Mouse (Mus musculus) adrenal gland, adult 2 months (tissue): ENCODE measurements at regions not wholly inside any gene's neighbourhood (a gene's known extent, or its start where the extent isn't known, plus 50 kb on each side); places are given as distances from the start of the nearest gene placed in this dataset.

Experiments used
- DNase-seq: peaks from one replicate; pipeline ENCODE4 v3.0.0; 2021

DNA sequence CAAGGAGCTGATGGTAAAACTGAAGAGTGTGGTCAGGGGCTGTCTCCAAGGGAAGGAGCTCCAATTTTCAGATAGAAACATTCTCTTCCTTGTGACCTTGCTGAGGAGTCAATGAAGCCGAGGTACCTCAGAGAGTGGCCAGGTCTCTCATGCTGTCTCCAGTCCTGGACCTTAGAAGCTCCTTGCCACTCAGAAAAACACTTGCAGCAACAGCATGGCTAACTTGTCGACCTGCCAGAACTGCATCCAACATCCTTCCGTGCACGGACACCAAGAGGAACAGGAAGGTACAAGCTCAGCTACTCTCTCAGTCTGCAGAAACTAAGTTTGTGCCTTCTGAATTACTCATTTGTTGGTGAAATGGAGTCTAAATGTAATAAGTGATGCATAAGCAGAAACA is 214.9 kb upstream of the Ncam1 start:
- DNase-seq, result no peak

DNA sequence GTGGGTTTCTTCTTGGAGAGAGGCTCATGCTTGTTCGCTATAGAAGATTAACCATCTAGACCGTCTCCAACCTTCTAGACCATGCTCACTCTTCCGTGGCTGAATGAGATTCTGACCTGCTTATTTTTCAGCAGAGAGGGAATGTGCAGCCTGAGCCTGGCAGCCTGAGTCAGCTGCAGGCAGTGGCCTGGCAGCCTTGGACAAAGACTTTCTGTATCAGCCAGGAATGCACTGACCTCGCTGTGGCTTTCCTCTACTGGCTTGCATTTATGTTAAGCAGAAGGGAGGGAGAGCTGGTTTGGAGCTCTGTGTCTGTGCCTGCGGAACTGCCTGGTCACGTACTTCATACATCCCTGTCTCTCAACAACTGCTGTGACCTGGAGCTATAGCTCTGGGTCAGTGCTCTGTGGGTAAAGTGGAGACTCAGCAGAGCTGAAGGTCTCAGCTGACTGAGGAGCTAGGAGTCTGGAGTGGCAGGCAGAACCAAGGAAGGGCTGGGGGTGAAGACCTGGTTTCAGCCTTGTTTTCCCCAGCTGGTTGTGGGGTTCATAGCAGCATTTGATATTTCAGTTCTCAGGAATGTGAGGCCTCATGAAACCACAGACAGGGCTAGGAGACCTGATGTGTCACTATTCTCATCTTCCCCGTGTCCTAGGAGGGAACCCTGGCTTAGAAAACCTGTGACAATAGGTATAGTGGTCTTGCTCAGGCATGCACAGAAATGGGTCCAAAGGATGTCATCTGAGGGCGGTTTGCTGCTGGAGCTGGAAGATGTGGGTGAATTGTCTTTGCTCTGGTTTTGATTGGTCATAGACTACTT is 207.2 kb upstream of the Ncam1 start:
- peak; percentile 74 for DNase-seq

DNA sequence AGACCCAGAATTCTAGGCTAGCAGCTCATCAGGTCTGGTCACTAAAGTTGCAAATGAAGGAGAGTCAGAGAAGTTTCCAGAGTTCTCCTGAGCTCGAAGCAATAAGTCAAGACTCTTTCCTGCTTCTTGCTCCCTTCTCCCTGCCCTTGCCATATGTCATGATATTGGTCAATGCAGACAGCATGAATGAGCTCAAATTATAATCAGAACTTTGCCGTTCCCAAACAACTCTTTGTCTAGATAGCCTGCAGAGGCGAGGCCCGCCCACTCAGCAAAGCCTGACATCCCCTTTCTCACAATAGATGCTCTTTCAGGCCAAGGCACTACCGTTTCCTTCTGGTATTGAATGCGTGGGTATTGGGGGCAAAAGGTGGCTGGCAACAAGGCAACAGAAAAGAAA is 204.0 kb upstream of the Ncam1 start:
- no peak for DNase-seq

DNA sequence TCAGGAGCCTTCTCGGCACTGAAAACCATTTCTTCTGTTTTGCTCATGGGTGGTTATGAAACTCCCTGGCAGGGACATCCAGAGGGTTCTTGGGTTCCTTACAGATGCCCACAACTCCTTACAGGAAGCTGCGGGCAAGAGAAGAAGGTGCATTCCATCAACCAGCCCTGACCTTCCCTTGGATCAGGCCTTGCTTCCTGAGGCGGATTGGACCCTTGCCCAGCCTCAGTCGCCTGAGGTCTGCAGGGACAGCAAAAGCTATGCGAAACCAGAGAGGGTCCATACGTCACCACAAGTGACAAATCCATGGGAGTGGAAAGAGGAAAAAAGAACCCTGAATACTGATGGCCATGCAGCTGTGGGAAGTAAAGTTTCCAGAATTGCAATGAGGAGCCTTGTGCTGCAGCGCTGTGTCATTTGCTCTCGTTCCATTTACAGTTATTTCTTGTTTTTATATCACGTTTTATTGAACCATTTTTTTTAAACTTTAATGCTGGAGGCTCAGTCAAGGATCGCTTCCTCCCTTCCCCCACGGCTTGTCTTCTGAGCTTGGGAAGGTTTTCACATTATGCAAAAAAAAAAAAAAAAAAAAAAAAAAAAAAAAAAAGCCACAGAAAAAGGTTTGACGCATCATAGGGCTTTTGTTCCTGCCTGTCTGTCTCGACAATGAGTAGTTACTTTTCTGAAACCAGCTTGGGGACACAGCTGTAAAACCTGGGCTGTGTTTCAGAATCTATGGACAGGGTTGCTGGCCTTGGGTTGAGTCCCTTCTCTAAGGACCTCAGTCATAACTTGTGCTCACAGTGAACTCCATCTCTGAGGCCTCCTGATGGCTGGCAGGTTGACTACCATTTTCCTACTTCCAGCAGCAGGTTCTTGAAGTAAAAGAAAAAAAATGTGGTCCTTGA is 202.0 kb upstream of the Ncam1 start:
- peak; percentile 70 for DNase-seq

DNA sequence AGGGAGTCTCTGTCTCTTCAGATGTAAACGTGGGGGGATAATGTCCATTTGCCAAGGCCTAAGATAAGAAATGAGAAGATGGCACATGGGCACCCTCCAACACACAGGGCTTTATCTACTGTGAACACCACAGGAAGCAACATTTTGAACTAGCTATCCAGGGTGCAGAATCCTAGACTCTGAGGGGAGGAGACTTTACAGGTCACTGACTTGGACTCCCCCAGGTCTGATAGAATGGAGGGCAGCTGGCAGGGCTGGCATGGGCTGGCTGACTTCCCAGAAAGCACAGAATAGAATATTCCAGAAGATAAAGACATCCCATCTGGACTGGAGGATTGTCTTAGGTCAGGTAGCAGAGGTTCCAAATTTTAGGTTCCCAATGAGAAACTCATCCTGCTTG is 201.2 kb upstream of the Ncam1 start:
- no peak for DNase-seq

DNA sequence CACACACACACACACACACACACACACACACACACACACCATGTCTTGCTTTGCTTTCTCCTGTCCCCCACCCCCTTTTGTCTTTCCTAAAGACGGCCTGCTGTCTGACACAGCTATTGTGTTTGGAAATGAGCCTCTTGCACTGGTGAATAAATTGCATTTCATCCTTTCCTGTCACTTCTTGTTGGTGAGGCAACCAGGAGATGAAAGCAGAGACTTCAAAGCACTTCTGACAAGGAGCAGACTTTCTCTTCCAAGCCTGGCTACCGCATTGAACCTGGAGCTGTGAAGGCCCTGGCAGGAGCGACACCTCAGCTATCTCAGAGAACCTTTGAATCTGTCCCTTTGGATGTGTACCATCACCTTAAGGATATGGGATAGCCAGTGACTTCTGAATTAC is 199.4 kb upstream of the Ncam1 start:
- peak; percentile 12 for DNase-seq

DNA sequence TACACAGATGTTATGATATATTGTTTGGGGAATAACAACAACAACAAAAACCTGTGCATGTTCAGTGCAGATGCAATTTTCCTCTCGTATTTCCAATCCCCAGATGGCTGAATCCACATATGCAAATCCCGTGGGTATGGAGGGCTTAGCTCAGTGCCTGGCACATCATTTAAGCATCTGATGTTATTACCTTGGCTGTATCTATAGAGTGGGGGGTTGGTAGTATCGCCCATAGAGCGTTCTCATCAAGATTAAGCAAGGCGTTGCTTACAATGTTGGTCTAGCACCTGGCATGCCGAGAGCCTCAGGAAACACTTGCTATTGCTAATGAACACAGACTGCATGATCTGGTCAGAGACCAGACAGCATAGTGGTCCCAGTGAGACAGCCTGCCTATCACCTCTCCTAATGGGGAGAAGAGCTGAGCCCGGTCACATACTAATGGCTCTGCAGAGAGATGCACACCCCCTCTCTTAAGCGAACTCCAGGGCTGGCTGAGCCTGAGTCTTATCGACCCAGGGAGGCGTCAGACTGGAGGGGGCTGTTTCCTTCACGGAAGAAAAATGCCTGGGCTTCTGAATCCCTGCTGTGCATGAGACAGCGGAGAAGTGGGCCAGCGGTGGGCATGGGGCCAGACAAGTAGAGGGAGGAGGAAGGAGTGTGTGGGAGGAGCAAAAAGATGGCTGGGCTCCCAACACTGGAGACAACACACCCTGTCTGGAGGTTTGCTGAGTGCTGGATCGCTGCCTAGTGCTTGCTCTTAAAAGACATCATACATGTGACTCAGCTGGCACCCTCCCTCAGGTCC is 190.9 kb upstream of the Ncam1 start:
- DNase-seq, result peak; percentile 92

DNA sequence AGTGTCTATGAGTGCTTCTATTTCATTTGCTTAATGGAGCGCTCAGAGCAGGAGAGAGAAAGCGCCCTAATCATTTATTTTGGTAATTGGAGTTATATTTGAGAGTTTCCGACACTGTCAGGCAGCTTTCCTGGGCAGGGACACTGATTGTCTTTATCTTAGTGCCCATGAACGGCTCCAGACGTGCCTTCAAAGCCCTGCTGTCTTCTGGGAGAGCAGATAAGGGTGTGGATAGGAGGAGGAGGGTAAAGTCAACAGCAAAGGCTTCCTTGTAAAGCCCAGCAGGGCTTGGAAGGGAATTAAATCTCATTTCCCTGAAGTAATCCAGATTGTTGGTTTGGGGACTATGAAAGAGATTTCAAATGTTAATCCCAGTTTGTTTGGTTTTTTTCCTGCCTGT is 189.3 kb upstream of the Ncam1 start:
- DNase-seq, result no peak

DNA sequence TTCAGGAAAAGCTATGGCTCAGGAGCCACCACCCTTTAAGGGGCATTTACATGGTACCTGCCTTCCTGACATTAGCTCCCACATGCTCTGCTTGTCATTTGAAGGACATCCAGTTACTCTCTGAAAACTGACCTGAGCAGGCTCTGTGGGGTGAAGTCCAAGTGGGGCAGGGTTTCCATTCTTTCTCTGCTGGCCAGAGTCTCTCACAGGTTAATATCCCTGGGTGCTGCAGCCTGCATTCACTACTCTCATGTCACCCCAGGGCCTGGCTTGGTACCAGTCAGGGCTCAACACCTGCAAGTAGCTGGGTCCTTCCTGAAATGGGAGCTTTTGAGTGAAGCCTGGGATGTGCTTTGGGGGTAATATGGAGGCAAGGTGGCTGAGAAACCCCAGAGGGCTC is 188.8 kb upstream of the Ncam1 start:
- DNase-seq, result no peak

DNA sequence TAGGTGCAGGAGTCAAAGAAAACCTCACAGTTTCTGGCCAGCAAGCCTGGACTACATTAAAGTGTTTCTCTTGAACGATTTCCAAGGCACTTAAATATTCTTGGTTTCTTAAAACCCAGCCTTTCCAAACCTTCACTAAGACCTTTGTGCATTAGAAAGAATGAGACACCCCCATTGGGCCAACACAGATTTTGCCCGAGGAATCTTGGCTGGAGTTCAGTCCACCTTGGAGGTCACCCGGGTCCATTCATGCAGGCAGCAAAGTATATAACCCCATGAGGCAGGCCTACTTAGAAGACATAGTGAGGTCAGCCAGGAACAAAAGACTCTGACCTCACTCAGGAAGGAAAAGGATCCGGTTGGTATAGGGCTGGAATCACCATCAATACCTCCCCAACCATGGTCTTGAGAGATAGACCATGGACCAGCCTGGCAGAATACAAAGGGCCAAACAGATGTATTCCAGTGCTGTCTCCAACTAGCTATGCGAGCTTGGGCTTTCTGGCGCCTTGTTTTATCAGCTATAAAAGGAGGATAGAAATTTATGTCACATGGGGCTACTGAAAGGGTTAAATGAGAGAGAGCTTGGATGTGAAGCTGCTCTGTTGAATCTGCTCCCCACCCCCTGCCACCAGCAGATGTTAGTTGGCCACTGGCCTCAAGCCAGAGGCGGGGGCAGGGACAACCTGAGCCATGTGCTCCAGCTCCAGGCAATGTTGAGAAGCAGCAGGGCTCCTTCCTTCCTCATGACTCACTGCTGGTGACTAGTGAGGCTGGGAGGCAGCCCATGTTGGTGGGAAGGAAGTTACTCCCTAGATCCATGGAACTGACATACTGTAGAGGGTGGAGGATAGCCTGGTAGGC is 181.9 kb upstream of the Ncam1 start:
- peak; percentile 66 for DNase-seq

DNA sequence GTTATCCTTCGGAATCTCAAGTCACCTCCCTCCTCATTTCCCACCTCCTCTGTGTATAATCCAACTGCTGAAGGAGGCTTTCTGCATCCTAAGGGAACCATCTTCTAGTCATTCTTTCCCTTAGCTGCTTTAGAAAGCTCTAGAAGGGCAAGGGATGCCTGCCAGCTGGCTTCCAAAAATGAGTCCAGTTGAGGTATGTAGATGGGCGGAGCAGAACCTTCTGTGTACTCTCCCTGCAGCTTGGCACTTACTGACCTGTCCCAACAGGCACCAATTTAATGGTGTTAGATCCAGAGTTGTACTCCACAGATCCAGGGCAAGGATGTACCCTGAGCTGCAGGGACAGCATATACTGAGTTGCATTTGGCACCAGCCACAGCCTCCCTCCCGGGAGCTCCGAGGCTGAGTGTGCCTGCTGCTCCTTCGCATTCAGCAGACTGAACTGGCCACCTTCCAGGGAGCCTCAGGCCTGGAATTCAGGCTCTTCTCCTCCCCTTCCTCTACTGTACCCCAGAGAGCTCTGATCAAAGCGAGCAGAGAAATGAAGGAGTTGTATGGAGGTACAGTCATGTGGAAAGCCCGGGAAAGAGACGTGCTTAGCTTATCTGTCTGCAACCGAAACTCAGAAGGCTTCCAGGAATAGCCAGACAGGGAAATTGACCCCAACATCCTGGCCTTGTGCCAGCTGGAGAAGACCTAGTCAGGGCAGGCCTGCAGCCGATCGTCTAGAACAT is 177.4 kb upstream of the Ncam1 start:
- peak; percentile 74 for DNase-seq

DNA sequence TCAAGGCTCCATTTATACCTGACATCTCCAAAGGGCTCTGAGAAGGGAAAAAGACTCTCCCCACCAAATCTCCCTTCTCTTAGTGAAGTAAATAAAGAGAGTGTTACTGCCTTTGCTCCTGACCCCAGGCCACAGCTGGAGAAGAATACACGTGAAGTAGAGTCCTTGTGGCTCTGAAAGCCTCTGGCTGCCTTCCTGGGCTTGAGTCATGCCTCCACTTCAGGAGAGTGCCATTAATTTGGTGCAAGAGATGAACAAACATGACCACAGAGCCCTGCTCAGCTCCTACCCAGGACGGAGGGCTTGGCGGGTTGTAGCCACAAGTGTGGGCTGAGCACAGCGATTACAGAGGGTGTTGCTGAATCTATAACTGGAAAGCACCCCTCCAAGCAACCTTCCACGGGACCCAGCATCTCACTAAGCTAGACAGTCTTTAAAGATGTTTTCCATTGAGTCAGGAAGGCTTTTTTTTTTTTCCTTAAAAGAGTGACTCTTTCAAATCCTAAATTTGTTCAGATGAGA is 175.3 kb upstream of the Ncam1 start:
- peak; percentile 52 for DNase-seq

DNA sequence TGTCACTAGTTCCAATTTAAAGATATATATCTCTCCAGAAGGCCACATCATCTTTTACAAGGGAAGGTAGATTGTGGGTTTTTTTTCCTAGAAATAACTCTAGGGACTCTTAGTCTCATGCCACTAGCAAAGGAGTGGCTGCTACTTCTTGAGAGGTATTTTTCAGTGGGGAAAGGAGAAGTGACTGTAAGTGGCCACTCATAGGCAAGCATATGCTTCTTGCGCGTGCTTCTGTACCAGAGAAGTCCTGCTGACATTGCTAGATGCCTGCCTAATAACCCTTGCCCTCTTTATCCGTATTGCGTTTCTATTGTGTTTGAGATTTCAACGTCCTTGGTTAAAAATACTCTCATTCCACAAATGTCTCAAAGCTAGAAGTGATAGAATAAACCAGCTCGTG is 170.7 kb upstream of the Ncam1 start:
- no peak for DNase-seq

DNA sequence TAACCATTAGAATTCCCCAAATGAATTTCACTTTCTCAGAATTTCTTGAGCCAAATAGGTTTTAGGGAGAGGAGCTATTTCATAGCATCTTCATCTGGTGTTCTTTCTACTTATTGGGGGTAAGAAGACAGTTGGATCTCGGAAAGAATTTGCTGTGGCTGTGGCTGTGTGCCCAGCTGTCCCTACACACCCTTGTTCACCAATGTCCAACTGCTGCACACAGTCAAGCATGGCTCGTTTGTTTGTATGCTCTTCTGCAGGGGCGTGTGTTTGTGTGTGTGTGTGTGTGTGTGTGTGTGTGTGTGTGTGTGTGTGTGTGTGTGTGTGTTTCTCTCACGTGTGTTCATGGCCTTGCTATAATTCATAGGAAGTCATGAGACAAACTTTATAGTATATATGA is 165.9 kb upstream of the Ncam1 start:
- DNase-seq, result no peak

DNA sequence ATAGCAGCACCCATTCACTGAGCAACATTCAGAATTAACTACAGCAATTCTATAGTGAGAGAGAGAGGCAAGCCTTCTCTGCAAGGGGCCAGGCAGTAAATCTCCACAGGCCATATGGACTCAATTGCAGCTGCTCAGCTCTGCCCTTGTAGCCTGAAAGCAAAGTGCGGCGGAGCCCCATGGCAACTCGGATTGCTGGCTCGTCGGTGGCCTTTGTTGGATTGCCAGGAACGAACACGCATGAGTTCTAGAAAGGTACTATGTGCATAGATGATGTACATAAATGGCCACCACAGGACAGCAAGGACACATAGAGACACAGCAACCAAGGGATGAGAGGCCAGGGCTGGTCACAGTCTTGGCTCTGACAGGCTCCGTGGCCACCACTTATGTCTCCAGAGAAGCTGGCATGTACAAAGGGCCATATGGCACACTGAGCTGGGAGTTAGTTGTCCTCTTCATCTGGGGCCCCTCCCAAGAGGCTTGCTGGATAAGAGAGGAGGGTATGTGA is 163.9 kb upstream of the Ncam1 start:
- DNase-seq, result no peak

DNA sequence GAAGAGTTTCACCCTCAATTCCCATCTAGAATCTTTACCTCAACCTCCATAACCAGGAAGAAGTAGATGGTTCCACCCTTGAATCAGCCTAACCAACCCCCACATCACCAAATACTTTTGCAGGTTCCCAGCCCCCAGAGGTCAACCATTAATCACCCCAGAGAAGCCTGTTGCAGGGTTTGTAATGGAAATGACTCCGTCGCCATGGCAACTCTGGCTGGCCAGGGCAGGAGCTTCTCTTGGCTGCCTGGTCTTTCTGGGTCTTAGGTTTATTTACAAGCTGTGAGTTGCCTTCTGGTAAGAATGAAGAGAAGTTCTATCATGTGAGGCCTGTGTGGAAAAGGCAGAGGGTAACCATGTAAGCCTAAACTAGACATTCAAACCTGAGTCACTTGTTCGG is 163.2 kb upstream of the Ncam1 start:
- peak; percentile 61 for DNase-seq

DNA sequence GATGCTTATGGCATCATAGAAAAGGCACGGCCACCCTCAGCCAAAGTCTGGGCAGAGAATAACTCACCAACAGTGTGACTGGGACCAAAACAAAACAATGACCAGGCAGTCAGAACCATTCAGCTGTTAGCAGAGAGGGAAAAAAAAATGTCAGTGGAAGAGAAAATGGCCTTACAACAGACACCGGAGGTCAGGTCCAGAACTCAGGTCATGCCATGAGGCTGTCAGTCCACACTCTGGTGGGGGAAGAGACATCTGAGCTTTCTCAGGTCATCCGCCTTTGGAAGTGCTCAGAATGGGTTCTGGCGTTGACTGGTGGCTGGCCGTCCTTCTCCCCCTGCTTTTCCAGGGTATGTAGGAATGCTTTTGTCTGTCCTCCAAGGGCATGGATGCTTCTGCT is 162.6 kb upstream of the Ncam1 start:
- no peak for DNase-seq

DNA sequence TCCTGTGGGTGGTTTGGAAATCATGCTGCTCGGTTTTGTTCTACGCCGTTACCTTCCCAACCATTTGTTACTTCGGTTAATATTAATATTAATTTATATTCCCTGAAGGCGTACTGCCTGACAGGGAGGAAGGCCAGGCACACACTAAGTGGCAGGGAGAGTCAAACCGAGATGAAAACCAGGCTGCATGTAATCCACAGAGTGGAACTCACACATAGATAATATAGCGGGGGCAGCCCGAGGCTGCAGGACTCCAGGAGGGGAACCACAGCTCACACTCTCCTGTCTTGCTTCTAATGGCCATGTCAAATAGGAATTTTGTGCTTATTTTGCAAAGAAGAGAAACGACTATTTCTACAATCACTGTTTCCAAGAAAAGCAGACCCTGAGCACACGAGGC is 161.3 kb upstream of the Ncam1 start:
- DNase-seq, result no peak

DNA sequence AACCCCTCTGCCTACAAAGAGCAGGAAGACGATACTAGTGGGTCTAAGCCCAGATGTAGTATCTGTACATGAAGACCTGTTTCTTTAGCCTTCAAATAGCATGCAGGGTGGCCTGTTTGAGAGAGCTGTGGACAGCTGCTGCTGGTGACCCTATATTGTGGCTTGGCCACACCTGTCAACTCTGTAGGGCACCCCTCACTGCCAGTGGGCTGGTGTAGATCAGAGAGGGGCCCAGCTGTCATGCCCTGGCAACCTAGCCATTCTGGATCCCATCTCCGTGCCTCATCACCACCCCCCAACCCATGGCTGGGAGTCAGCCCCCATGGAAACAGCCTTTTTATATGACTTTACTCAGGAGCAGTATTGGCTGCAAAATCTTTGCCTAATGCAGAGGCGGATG is 160.2 kb upstream of the Ncam1 start:
- DNase-seq, result no peak

DNA sequence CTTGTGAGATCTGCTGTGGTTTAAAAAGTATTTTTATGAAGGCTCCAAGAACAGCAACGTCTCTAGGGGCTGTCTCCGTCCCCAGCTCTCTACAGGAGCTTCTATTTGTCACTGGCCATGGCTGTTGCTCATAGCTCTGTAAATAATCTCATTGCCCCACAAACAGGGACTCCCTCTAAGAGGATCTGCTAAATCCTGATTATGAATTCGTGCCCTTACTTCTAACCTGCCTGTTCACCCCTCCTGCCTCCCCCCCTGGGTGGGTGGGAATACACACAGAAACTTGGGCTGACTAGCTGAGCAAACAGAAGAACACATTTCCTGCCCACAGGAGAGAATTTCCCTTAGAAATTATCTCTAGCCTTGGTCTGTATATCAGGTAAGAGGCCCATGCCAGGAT is 155.9 kb upstream of the Ncam1 start:
- no peak for DNase-seq
